ENCODE assay signal across 30 mouse cellular contexts in genomic region chr2:165363282-165363681, GRCm38 (mm10). TPM values are rescaled to one million over a fixed set of nuclear protein-coding genes. Genes with fewer than 3 reads are reported as not detected.
DNase-seq lines count a peak whose midpoint lies in the region; ATAC-seq and TF ChIP-seq lines count a peak whose summit lies in the region.
"Had no signal": no experiment of that assay in that cellular context is flagged by ENCODE, and none has a peak within 500 bp of the region (broad histone marks: within the 10 kb centered on the region; RNA-seq: fewer than 3 reads in every experiment).

No protein-coding gene starts in this region.

- H3K4me1 ChIP-seq in kidney, postnatal 0 days (replicated peaks; ENCODE audit: insufficient read depth, low read length), result no peaks in the 10 kb centered on the region; the same call in 1 of the 2 replicates
- H3K4me1 ChIP-seq in kidney, embryonic 16.5 days (ENCODE audit: insufficient read depth, low read length), result peaks cover 14% of the 10 kb centered on the region
- H3K4me1 ChIP-seq in lung, embryonic 14.5 days (ENCODE audit: insufficient read depth), result peaks cover 8% of the 10 kb centered on the region; the same call in 1 of the 2 replicates
- peaks cover 2 to 11% of the 10 kb centered on the region in 2 experiments for H3K4me1 ChIP-seq in MEL (ENCODE audit: control insufficient read depth in 1 of 2, insufficient read depth in 2 of 2, low read length in 2 of 2)

- H3K27me3 ChIP-seq in kidney, postnatal 0 days (ENCODE audit: insufficient read depth, low read length), result no peaks in the 10 kb centered on the region
- no peaks in the 10 kb centered on the region for H3K27me3 ChIP-seq in kidney, embryonic 16.5 days (ENCODE audit: insufficient read depth, low read length)
- H3K27me3 ChIP-seq in lung, embryonic 14.5 days (ENCODE audit: insufficient read depth, low read length), result peaks cover 9% of the 10 kb centered on the region; the same call in 1 of the 2 replicates
- H3K27me3 ChIP-seq in MEL (ENCODE audit: control insufficient read depth in 1 of 2, insufficient read depth in 2 of 2, low read length in 2 of 2), result no peaks in the 10 kb centered on the region
- H3K27me3 ChIP-seq: midbrain, embryonic 15.5 days had no signal

- no peak; the same call in 1 of the 2 replicates for TF ChIP-seq RAD21 in MEL (IDR thresholded peaks at IDR 0.05; ENCODE audit: low read depth, low read length)

- H3K9me3 ChIP-seq in kidney, postnatal 0 days (replicated peaks; ENCODE audit: low read length), result no peaks in the 10 kb centered on the region
- H3K9me3 ChIP-seq in kidney, embryonic 16.5 days (ENCODE audit: low read length), result no peaks in the 10 kb centered on the region
- no peaks in the 10 kb centered on the region for H3K9me3 ChIP-seq in lung, embryonic 14.5 days (ENCODE audit: low read depth, low read length)
- H3K9me3 ChIP-seq in MEL (replicated peaks; ENCODE audit: insufficient read depth, low read length), result no peaks in the 10 kb centered on the region
- H3K9me3 ChIP-seq: forebrain, embryonic 10.5 days; heart, embryonic 15.5 days; limb, embryonic 15.5 days; midbrain, embryonic 15.5 days; neural tube, embryonic 13.5 days had no signal

- no peak for ATAC-seq in kidney, postnatal 0 days (replicated peaks; ENCODE audit: low FRiP score, low read depth)
- no peak for ATAC-seq in kidney, embryonic 16.5 days (ENCODE audit: low FRiP score, low TSS enrichment)
- no peak for ATAC-seq in lung, embryonic 14.5 days (ENCODE audit: insufficient read depth)
- ATAC-seq: midbrain, embryonic 15.5 days had no signal

- TF ChIP-seq CTCF in kidney, postnatal 0 days (IDR thresholded peaks at IDR 0.05; ENCODE audit: low read depth), result peak; percentile 26; the same call in 1 of the 2 replicates
- TF ChIP-seq CTCF in lung, embryonic 14.5 days (IDR thresholded peaks at IDR 0.05; ENCODE audit: low read depth), result peak; percentile 13; the same call in 1 of the 2 replicates
- TF ChIP-seq CTCF in MEL (IDR thresholded peaks at IDR 0.05 in 2 of 3, conservative IDR thresholded peaks at IDR 0.05 in 1 of 3; ENCODE audit: control insufficient read depth in 1 of 3, insufficient read depth in 1 of 3, low read depth in 2 of 3, low read length in 3 of 3, poor library complexity in 1 of 3, severe bottlenecking in 1 of 3), result peak; percentile 30 to 42 (median 41)

- no peaks in the 10 kb centered on the region for H3K79me2 ChIP-seq in MEL (ENCODE audit: control insufficient read depth, insufficient read depth, low read length, poor library complexity)

- no peak for TF ChIP-seq EP300 in MEL (IDR thresholded peaks at IDR 0.05; ENCODE audit: low read depth in 1 of 2, low read length in 2 of 2)

- no peak overlapping the region for H3K9ac ChIP-seq in kidney, postnatal 0 days (ENCODE audit: low read depth, low read length)
- H3K9ac ChIP-seq in kidney, embryonic 16.5 days (replicated peaks; ENCODE audit: low read length), result no peak overlapping the region
- H3K9ac ChIP-seq in lung, embryonic 14.5 days, result no peak overlapping the region
- H3K9ac ChIP-seq in MEL (ENCODE audit: control insufficient read depth, low read depth, low read length, poor library complexity, severe bottlenecking), result no peak overlapping the region
- H3K9ac ChIP-seq: heart, embryonic 15.5 days; hindbrain, embryonic 14.5 days; limb, embryonic 15.5 days; midbrain, embryonic 15.5 days had no signal

- H3K4me3 ChIP-seq in kidney, postnatal 0 days (replicated peaks; ENCODE audit: low read depth, low read length), result no peak overlapping the region
- H3K4me3 ChIP-seq in kidney, embryonic 16.5 days (ENCODE audit: low read length), result no peak overlapping the region
- H3K4me3 ChIP-seq in lung, embryonic 14.5 days (ENCODE audit: low read depth, low read length), result no peak overlapping the region
- H3K4me3 ChIP-seq in MEL (ENCODE audit: control insufficient read depth in 1 of 2, insufficient read depth in 1 of 2, low read depth in 2 of 2, low read length in 2 of 2), result no peak overlapping the region
- H3K4me3 ChIP-seq: heart, adult 2 months; heart, embryonic 15.5 days; limb, embryonic 15.5 days; midbrain, embryonic 15.5 days; myocyte had no signal

- WGBS in kidney, postnatal 0 days, result 91% methylated on average over 6 of the region's 6 CpGs
- 92% methylated on average over 6 of the region's 6 CpGs for WGBS in kidney, embryonic 16.5 days
- 84% methylated on average over 6 of the region's 6 CpGs for WGBS in lung, embryonic 14.5 days

- no peak for DNase-seq in kidney, postnatal 0 days (ENCODE audit: low spot score)
- no peak for DNase-seq in lung, embryonic 14.5 days
- no peak for DNase-seq in lung, adult 18-20 months
- DNase-seq in MEL (ENCODE audit: low read depth, low spot score), result no peak
- no peak for DNase-seq in cerebellum, adult 11 months
- DNase-seq in heart, adult 9 months (ENCODE audit: low spot score in 2 of 2), result no peak
- DNase-seq: adrenal gland, postnatal 36 days; cerebellum, adult 18-20 months; cerebellum, postnatal 14 days; gastrocnemius, postnatal 36 days; heart, adult 2 months; heart, postnatal 36 days; kidney, adult 9 months; kidney, postnatal 36 days; left cerebral cortex, postnatal 4 days; lung, postnatal 4 days; retina, postnatal 1 day; thymus, adult 18-20 months; thymus, postnatal 36 days had no signal

- no peaks in the 10 kb centered on the region for H3K36me3 ChIP-seq in kidney, postnatal 0 days (ENCODE audit: insufficient read depth, low read length)
- no peaks in the 10 kb centered on the region for H3K36me3 ChIP-seq in kidney, embryonic 16.5 days (ENCODE audit: insufficient read depth, low read length)
- H3K36me3 ChIP-seq in lung, embryonic 14.5 days (ENCODE audit: insufficient read depth), result no peaks in the 10 kb centered on the region
- H3K36me3 ChIP-seq in MEL (ENCODE audit: control insufficient read depth in 1 of 2, insufficient read depth in 2 of 2, low read length in 2 of 2), result peaks cover 0 to 2% of the 10 kb centered on the region in 2 experiments; a peak in 2 of 4 replicates
- H3K36me3 ChIP-seq: forebrain, embryonic 10.5 days; heart, embryonic 15.5 days; limb, embryonic 15.5 days; midbrain, embryonic 15.5 days; neural tube, embryonic 13.5 days had no signal

- H3K4me2 ChIP-seq in kidney, postnatal 0 days (ENCODE audit: low read length), result no peak overlapping the region
- H3K4me2 ChIP-seq in kidney, embryonic 16.5 days (replicated peaks; ENCODE audit: low read depth, low read length), result no peak overlapping the region
- no peak overlapping the region for H3K4me2 ChIP-seq in lung, embryonic 14.5 days
- H3K4me2 ChIP-seq: limb, embryonic 15.5 days; midbrain, embryonic 15.5 days had no signal

- no peak overlapping the region for H3K27ac ChIP-seq in kidney, postnatal 0 days
- H3K27ac ChIP-seq in kidney, embryonic 16.5 days (ENCODE audit: low read length), result no peak overlapping the region
- no peak overlapping the region for H3K27ac ChIP-seq in lung, embryonic 14.5 days (ENCODE audit: low read depth)
- no peak overlapping the region for H3K27ac ChIP-seq in MEL (ENCODE audit: control insufficient read depth, low read depth, low read length)
- H3K27ac ChIP-seq: forebrain, embryonic 10.5 days; heart, adult 2 months; heart, embryonic 15.5 days; hindbrain, embryonic 14.5 days; limb, embryonic 15.5 days; midbrain, embryonic 15.5 days; neural tube, embryonic 13.5 days had no signal

- TF ChIP-seq POLR2A in MEL (IDR thresholded peaks at IDR 0.05; ENCODE audit: control insufficient read depth in 1 of 2, insufficient read depth in 1 of 2, low read depth in 1 of 2, low read length in 2 of 2, poor library complexity in 1 of 2), result no peak

TF ChIP-seq in MEL, 35 proteins besides CTCF, POLR2A, EP300 and RAD21:
- TF ChIP-seq RCOR1 (IDR thresholded peaks at IDR 0.05; ENCODE audit: low read depth, low read length), result no peak
- TF ChIP-seq SMC3 (IDR thresholded peaks at IDR 0.05; ENCODE audit: low read depth, low read length), result peak; percentile 22; the same call in 1 of the 2 replicates

RNA-seq across cellular contexts. Expression of gene Zfp663, which starts 5.2 kb away (rescaled TPM):
- polyA plus RNA-seq in kidney, postnatal 0 days (2015; fragmentation: Nextera tagmentation; extraction: Ambion mirVana), result 0.58 and 0.60 TPM in 2 replicates
- 1.1 and 1.3 TPM in 2 replicates for polyA plus RNA-seq in kidney, embryonic 16.5 days (2015; fragmentation: Nextera tagmentation; extraction: Ambion mirVana)
- polyA plus RNA-seq in lung, embryonic 14.5 days (2014; fragmentation: Nextera tagmentation; extraction: Ambion mirVana), result 0.96 and 1.1 TPM in 2 replicates
- not detected in 2 replicates for total RNA-seq in MEL (2012; rRNA removed)
- under 1 TPM in 1 of 2 experiments, not detected in 1; 0.18 TPM for polyA plus RNA-seq in MEL (2012; ENCODE audit: insufficient read depth in 1 of 2, insufficient read length in 2 of 2, low read depth in 1 of 2, low replicate concordance in 2 of 2, missing spikeins in 1 of 2)
- total RNA-seq: adrenal gland, adult 18-20 months; adrenal gland, postnatal 36 days; gastrocnemius, postnatal 36 days; heart, adult 2 months; heart, postnatal 36 days; left cerebral cortex, adult 18-20 months; megakaryocyte-erythroid progenitor cell, adult 5-6 weeks had no signal
- polyA plus RNA-seq: heart, adult 2 months; myocyte had no signal

RNA-seq across cellular contexts. Expression of gene Zfp334, which starts 24.8 kb away (rescaled TPM):
- 3.6 and 4.7 TPM in 2 replicates for polyA plus RNA-seq in kidney, postnatal 0 days (2015; fragmentation: Nextera tagmentation; extraction: Ambion mirVana)
- 8.7 and 8.9 TPM in 2 replicates for polyA plus RNA-seq in kidney, embryonic 16.5 days (2015; fragmentation: Nextera tagmentation; extraction: Ambion mirVana)
- polyA plus RNA-seq in lung, embryonic 14.5 days (2014; fragmentation: Nextera tagmentation; extraction: Ambion mirVana), result 10.9 and 12.0 TPM in 2 replicates
- total RNA-seq in MEL (2012; rRNA removed), result not detected in 2 replicates
- not detected for polyA plus RNA-seq in MEL (2012; ENCODE audit: insufficient read depth in 1 of 2, insufficient read length in 2 of 2, low read depth in 1 of 2, low replicate concordance in 2 of 2, missing spikeins in 1 of 2)
- total RNA-seq: megakaryocyte-erythroid progenitor cell, adult 5-6 weeks had no signal

RNA-seq across cellular contexts. Expression of gene Ocstamp, which starts 36.9 kb away (rescaled TPM):
- 0.11 and 0.14 TPM in 2 replicates for polyA plus RNA-seq in kidney, postnatal 0 days (2015; fragmentation: Nextera tagmentation; extraction: Ambion mirVana)
- not detected in 2 replicates for polyA plus RNA-seq in kidney, embryonic 16.5 days (2015; fragmentation: Nextera tagmentation; extraction: Ambion mirVana)
- not detected in 2 replicates for polyA plus RNA-seq in lung, embryonic 14.5 days (2014; fragmentation: Nextera tagmentation; extraction: Ambion mirVana)
- not detected in 2 replicates for total RNA-seq in MEL (2012; rRNA removed)
- not detected for polyA plus RNA-seq in MEL (2012; ENCODE audit: insufficient read depth in 1 of 2, insufficient read length in 2 of 2, low read depth in 1 of 2, low replicate concordance in 2 of 2, missing spikeins in 1 of 2)
- total RNA-seq: heart, adult 2 months; heart, postnatal 36 days; left cerebral cortex, adult 18-20 months; left cerebral cortex, postnatal 4 days; megakaryocyte-erythroid progenitor cell, adult 5-6 weeks had no signal
- polyA plus RNA-seq: hindbrain, embryonic 14.5 days; midbrain, embryonic 15.5 days; myocyte had no signal

RNA-seq across cellular contexts. Expression of gene Elmo2, which starts 37.0 kb away (rescaled TPM):
- 51.5 and 59.3 TPM in 2 replicates for polyA plus RNA-seq in kidney, postnatal 0 days (2015; fragmentation: Nextera tagmentation; extraction: Ambion mirVana)
- polyA plus RNA-seq in kidney, embryonic 16.5 days (2015; fragmentation: Nextera tagmentation; extraction: Ambion mirVana), result 88.4 and 93.7 TPM in 2 replicates
- 79.2 and 82.2 TPM in 2 replicates for polyA plus RNA-seq in lung, embryonic 14.5 days (2014; fragmentation: Nextera tagmentation; extraction: Ambion mirVana)
- total RNA-seq in MEL (2012; rRNA removed), result 16.5 and 17.4 TPM in 2 replicates
- 10 to 100 TPM in 1 of 2 experiments, not detected in 1; 27.6 TPM for polyA plus RNA-seq in MEL (2012; ENCODE audit: insufficient read depth in 1 of 2, insufficient read length in 2 of 2, low read depth in 1 of 2, low replicate concordance in 2 of 2, missing spikeins in 1 of 2)
